Mouse (Mus musculus) mature B cell (primary cell): ENCODE measurements around the gene Ubl4b.

ENCODE experiments used
- in situ Hi-C: fragments of 300-500 bp; cut with MboI; formaldehyde crosslinking; loops from 2 replicates; pipeline ENCODE4 v1.14.3; 2019

The Ubl4b gene

GRCm38 (mm10) chr3:107520931-107521330 lies 33.9 kb downstream of the Ubl4b start:
- in situ Hi-C loops, result no loop called here

- in situ Hi-C loops, result no loop called here
Observed at GRCm38 (mm10) chr3:107517631-107518108, 37.2 kb downstream of the Ubl4b start, which contains the start of gene Slc6a17. Gene Slc6a17 (minus strand): TSS chr3:107518018.

GRCm38 (mm10) chr3:107516776-107517630 lies 37.9 kb downstream of the Ubl4b start:
- in situ Hi-C loops, result no loop called here

- in situ Hi-C loops, result no loop called here
Observed at GRCm38 (mm10) chr3:107515989-107516388, 38.9 kb downstream of the Ubl4b start.

- in situ Hi-C loops, result no loop called here
Observed at GRCm38 (mm10) chr3:107511416-107511815, 43.5 kb downstream of the Ubl4b start.

GRCm38 (mm10) chr3:107508696-107509095 lies 46.2 kb downstream of the Ubl4b start:
- in situ Hi-C loops, result no loop called here

GRCm38 (mm10) chr3:107507966-107508365 lies 46.9 kb downstream of the Ubl4b start:
- in situ Hi-C loops, result no loop called here

- in situ Hi-C loops, result no loop called here
Observed at GRCm38 (mm10) chr3:107506531-107506930, 48.3 kb downstream of the Ubl4b start.

- in situ Hi-C loops, result no loop called here
Observed at GRCm38 (mm10) chr3:107505464-107506367, 49.2 kb downstream of the Ubl4b start.

GRCm38 (mm10) chr3:107504542-107504941 lies 50.3 kb downstream of the Ubl4b start:
- in situ Hi-C loops, result no loop called here

GRCm38 (mm10) chr3:107503716-107504115 lies 51.2 kb downstream of the Ubl4b start:
- in situ Hi-C loops, result no loop called here
